Mouse (Mus musculus): ENCODE data around the gene Ppp1r9b. TPM values are rescaled to one million over a fixed set of nuclear protein-coding genes. Genes with fewer than 3 reads are reported as not detected.

Gene Ppp1r9b
- polyA plus RNA-seq, 1 experiment from 2014 or later = 19.3 TPM

DNA sequence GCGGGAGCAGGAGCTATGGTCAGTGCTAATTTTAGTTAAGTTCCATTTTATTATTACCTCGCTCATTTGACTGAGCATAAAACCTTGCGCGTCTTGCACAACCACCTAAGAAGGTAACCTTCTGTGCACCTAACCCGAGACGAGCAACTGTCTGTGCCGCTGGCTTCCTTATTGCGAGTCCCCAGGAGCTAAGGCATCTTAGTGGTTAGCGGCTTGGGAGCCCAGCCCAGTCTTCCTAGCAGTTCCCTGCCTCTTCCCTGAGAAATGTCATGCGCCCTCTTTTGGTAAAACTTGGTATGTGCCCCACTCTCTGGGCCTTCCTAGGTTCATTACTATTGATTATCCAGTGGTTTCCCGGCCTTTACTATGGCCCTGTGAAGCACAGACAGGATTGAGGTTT is 51.3 kb downstream of the Ppp1r9b start:
- H3K9ac ChIP-seq = peak overlapping the region; percentile 62
- no peaks in the 10 kb centered on the region for H3K36me3 ChIP-seq

DNA sequence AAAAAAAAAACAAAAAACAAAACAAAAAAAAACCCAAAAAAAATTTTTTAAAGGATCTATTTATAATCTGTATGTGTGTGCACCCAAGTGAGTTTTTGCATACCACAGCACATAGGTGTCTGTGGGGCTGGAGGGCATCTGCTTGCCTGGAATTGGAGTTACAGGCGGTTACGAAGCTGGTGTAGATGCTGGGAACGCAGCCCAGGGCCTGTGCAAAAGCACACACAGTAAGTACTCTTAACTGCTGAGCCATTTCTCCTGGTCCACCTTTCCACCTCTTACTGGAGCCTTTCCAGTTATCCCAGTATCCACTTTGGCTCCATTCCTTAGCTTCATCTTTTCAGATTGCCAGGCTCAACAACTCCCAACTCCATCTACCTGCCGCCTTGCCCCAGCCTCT is 52.2 kb downstream of the Ppp1r9b start:
- ATAC-seq (ENCODE audit: low read depth) = no peak
- H3K27me3 ChIP-seq = no peaks in the 10 kb centered on the region
- H3K4me1 ChIP-seq (replicated peaks) = peaks cover 29% of the 10 kb centered on the region
- H3K9me3 ChIP-seq = no peaks in the 10 kb centered on the region
- WGBS = 94% methylated on average over 4 of the region's 4 CpGs
- no peaks in the 10 kb centered on the region for H3K36me3 ChIP-seq
- no peak overlapping the region for H3K4me3 ChIP-seq
- H3K27ac ChIP-seq (replicated peaks) = no peak overlapping the region
- H3K4me2 ChIP-seq = no peak overlapping the region
- no peak overlapping the region for H3K9ac ChIP-seq

More for the DNA sequence above, 51.3 kb downstream of the Ppp1r9b start:
- under 1% methylated on average over 11 of the region's 11 CpGs for WGBS
- H3K4me1 ChIP-seq (replicated peaks) = peaks cover 29% of the 10 kb centered on the region
- H3K4me3 ChIP-seq = peak overlapping the region; percentile 84
- H3K9me3 ChIP-seq = no peaks in the 10 kb centered on the region
- peak overlapping the region; percentile 33 for H3K27ac ChIP-seq (replicated peaks)
- ATAC-seq (ENCODE audit: low read depth) = no peak; the same call in 1 of the 2 replicates
- peak overlapping the region; percentile 72 for H3K4me2 ChIP-seq
- no peaks in the 10 kb centered on the region for H3K27me3 ChIP-seq

DNA sequence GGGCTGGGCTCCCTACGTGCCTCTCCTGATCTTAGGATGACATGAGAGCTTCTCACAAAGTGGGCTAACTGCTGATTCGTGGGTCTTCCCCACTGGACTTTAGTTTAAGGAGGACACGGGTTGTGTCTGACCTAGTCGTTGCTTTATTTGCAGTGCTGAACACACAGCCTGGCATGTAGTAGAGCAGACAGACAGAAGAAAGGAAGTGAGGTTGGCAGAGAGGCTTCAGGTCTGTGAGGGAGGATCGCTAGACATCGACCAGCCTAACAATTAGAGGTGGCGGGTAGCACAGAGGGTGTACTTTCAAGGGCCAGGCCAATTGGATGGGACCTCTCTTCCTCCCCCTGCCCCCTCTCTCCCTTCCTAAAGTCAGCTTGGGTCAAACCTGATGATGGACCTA is 52.8 kb downstream of the Ppp1r9b start:
- no peaks in the 10 kb centered on the region for H3K9me3 ChIP-seq
- no peak overlapping the region for H3K4me2 ChIP-seq
- no peak overlapping the region for H3K4me3 ChIP-seq
- no peak overlapping the region for H3K9ac ChIP-seq
- no peaks in the 10 kb centered on the region for H3K36me3 ChIP-seq
- H3K27ac ChIP-seq (replicated peaks) = no peak overlapping the region
- no peak for ATAC-seq (ENCODE audit: low read depth)
- no peaks in the 10 kb centered on the region for H3K27me3 ChIP-seq
- WGBS = 69% methylated on average over 7 of the region's 7 CpGs
- peaks cover 29% of the 10 kb centered on the region for H3K4me1 ChIP-seq (replicated peaks)

DNA sequence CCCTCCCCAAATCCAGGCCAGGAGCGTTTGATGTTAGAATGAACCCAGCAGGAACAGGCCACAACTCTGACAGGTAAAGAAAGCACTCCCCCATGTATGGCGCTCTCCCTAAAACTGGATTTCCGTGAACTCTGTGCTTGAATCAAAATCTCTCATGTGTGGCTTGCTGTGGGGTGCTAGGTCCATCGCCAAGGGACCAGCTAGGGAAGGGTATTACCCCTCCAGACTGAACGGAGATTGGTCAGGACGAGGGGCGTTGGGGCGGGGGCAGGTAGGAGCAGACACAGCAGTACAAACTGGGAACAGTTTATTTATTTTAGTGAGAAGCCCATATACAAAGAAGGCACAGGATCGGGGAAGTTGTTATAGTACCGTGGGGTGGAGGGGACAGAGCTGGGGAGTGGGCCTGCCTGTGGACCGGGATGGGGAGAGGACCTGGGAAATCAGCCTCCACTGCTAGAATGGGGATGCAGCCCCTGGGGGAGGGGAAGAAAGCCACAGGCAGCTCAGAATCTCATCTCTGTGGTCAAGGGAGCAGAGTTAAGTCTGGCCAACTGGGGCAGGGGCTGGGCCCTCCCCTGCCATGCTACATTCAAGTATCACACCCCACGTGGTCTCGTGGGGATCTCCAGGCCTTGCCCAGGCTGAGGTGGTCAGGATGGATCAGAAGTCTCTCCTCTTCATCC is 53.5 kb downstream of the Ppp1r9b start:
- Histone ChIP-seq H3K27me3 (no peaks in the 10 kb centered on the region), H3K9me3 (no peaks in the 10 kb centered on the region), H3K4me3 (no peak overlapping the region), H3K27ac (replicated peaks) (no peak overlapping the region), H3K4me1 (replicated peaks) (peaks cover 29% of the 10 kb centered on the region), H3K9ac (peak overlapping the region; percentile 13; the same call in 1 of the 2 replicates), H3K36me3 (no peaks in the 10 kb centered on the region), H3K4me2 (no peak overlapping the region)
- no peak for ATAC-seq (ENCODE audit: low read depth)
- 59% methylated on average over 12 of the region's 13 CpGs for WGBS

DNA sequence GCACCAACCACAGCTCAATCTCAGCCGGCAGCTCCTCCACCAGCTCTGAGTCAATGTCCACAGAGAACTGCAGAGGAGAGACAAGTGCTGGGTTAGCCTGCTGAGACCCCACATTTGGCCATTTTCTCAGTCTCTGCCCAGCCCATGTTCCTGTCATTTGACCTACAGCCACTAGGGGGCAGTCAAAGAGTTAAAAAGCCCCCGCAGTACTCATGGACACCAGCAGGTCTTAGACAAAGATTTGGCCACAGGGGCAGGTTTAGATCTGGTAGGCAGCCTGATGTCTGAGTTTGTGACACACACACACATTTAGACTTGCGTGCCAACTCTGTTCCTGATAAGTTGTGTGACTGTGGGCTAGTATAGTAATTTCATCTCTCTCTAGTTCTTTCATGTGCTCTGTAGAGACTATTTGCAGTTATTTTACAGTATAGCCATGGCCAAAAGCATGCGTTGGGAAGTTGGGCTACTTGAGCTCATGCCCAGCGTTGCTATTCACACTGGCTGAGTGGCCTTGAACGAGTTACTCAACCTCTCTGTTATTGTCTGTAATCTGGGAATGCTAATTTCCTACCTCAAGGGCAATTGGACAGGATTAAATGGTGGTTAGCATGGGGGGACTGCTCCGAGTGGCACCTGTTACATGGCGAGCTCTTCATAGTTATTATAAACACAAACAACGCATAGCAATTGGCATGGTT is 56.3 kb downstream of the Ppp1r9b start:
- Histone ChIP-seq H3K9me3 (no peaks in the 10 kb centered on the region), H3K9ac (no peak overlapping the region), H3K27ac (replicated peaks) (no peak overlapping the region), H3K4me3 (no peak overlapping the region), H3K4me2 (no peak overlapping the region), H3K4me1 (replicated peaks) (peaks cover 11% of the 10 kb centered on the region), H3K27me3 (no peaks in the 10 kb centered on the region), H3K36me3 (peaks cover 13% of the 10 kb centered on the region)
- WGBS = 61% methylated on average over 9 of the region's 9 CpGs
- ATAC-seq (ENCODE audit: low read depth) = no peak

DNA sequence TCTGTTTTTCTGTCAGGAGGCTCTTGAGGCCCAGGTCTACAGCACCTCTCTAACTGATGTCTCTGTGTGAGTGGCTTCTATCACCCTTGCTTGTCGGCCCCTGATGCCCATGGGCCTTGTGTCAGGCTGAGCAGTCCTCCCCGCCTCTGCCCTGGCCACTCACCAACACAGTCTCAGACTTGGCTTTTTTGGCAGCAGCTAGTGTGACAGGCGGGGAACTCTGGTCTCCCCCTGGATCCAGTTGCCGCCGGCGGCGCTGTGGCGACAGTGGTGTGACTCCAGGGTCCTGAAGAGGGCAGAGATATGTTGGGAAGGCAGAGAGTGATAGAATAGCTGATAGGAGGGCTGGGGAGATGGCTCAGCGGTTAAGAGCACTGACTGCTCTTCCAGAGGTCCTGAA is 62.2 kb downstream of the Ppp1r9b start:
- ATAC-seq (ENCODE audit: low read depth) = no peak
- Histone ChIP-seq H3K27ac (replicated peaks) (no peak overlapping the region), H3K9ac (no peak overlapping the region), H3K4me3 (no peak overlapping the region), H3K4me2 (no peak overlapping the region), H3K9me3 (no peaks in the 10 kb centered on the region), H3K36me3 (peaks cover 39% of the 10 kb centered on the region), H3K27me3 (peaks cover 23% of the 10 kb centered on the region), H3K4me1 (replicated peaks) (peaks cover 5% of the 10 kb centered on the region; the same call in 1 of the 2 replicates)
- 80% methylated on average over 9 of the region's 9 CpGs for WGBS

Other genes starting within 250 kb of the Ppp1r9b start
- gene Cdc34b, start 249.3 kb upstream of the Ppp1r9b start, polyA plus RNA-seq (2015; fragmentation: Nextera tagmentation; extraction: Ambion mirVana) = not detected in 2 replicates
- gene Tmem92, start 208.3 kb upstream of the Ppp1r9b start, polyA plus RNA-seq (2015; fragmentation: Nextera tagmentation; extraction: Ambion mirVana) = not detected in 2 replicates
- gene Col1a1, start 54.8 kb upstream of the Ppp1r9b start, polyA plus RNA-seq (2015; fragmentation: Nextera tagmentation; extraction: Ambion mirVana) = 187 and 207 TPM in 2 replicates
- gene Hils1, start 23.4 kb upstream of the Ppp1r9b start, polyA plus RNA-seq (2015; fragmentation: Nextera tagmentation; extraction: Ambion mirVana) = not detected in 2 replicates
- 1.8 TPM in 1 of 2 replicates, not detected in the other for gene Sgca, start 14.7 kb upstream of the Ppp1r9b start, polyA plus RNA-seq (2015; fragmentation: Nextera tagmentation; extraction: Ambion mirVana)
- gene Samd14, start 18.8 kb downstream of the Ppp1r9b start, polyA plus RNA-seq (2015; fragmentation: Nextera tagmentation; extraction: Ambion mirVana) = 133 and 151 TPM in 2 replicates
- gene Pdk2, start 50.3 kb downstream of the Ppp1r9b start, polyA plus RNA-seq (2015; fragmentation: Nextera tagmentation; extraction: Ambion mirVana) = 26.2 and 27.6 TPM in 2 replicates
- gene Itga3, start 85.8 kb downstream of the Ppp1r9b start, polyA plus RNA-seq (2015; fragmentation: Nextera tagmentation; extraction: Ambion mirVana) = 12.0 and 12.1 TPM in 2 replicates
- gene Dlx3, start 129.1 kb downstream of the Ppp1r9b start, polyA plus RNA-seq (2015; fragmentation: Nextera tagmentation; extraction: Ambion mirVana) = 0.28 and 0.40 TPM in 2 replicates
- gene Dlx4, start 155.2 kb downstream of the Ppp1r9b start, polyA plus RNA-seq (2015; fragmentation: Nextera tagmentation; extraction: Ambion mirVana) = not detected in 2 replicates

All from neural tube, embryonic 13.5 days (tissue).